Mouse (Mus musculus) heart, embryonic 11.5 days (tissue): ENCODE measurements around the gene Ddx39b. TPM values are rescaled to one million over a fixed set of nuclear protein-coding genes. Genes with fewer than 3 reads are reported as not detected.

ENCODE experiments used
- ATAC-seq: fragments of 200-750 bp; cut with Nextera tagmentation; replicated peaks from 2 replicates; pipeline ENCODE4 v1.8.0; 2017; ENCODE audit warnings: moderate library complexity; ENCODE audit not compliant: insufficient number of reproducible peaks, low FRiP score, low TSS enrichment
- H3K27ac ChIP-seq: fragments of 300-500 bp; sonication (generic); 2 replicates; pipeline ENCODE4 v1.5.1; 2014; ENCODE audit warnings: mild to moderate bottlenecking, low read depth, low read length
- H3K27me3 ChIP-seq: fragments of 300-500 bp; sonication (generic); 2 replicates; pipeline ENCODE4 v1.6.1; 2014; ENCODE audit warnings: mild to moderate bottlenecking, low read length, mixed read lengths; ENCODE audit not compliant: control insufficient read depth, insufficient read depth
- H3K36me3 ChIP-seq: fragments of 300-500 bp; sonication (generic); 2 replicates; pipeline ENCODE4 v1.6.1; 2014; ENCODE audit warnings: mild to moderate bottlenecking, low read length, moderate library complexity, mixed read lengths; ENCODE audit not compliant: control insufficient read depth, insufficient read depth
- H3K4me1 ChIP-seq: fragments of 300-500 bp; sonication (generic); 2 replicates; pipeline ENCODE4 v1.6.1; 2014; ENCODE audit warnings: low read length; ENCODE audit not compliant: control insufficient read depth, insufficient read depth
- H3K4me2 ChIP-seq: fragments of 300-500 bp; sonication (generic); 2 replicates; pipeline ENCODE4 v1.6.1; 2014; ENCODE audit warnings: mild to moderate bottlenecking, moderate library complexity
- H3K4me3 ChIP-seq: fragments of 300-500 bp; sonication (generic); 2 replicates; pipeline ENCODE4 v1.5.1; 2014; ENCODE audit warnings: low read depth, low read length
- H3K9ac ChIP-seq: fragments of 300-500 bp; sonication (generic); 2 replicates; pipeline ENCODE4 v1.6.1; 2014; ENCODE audit warnings: mild to moderate bottlenecking, low read depth, low read length, moderate library complexity
- H3K9me3 ChIP-seq: fragments of 300-500 bp; sonication (generic); replicated peaks from 2 replicates; pipeline ENCODE4 v1.6.1; 2016; ENCODE audit warnings: low read length; ENCODE audit not compliant: control insufficient read depth
- WGBS: fragments of 180-500 bp; shearing (Covaris S2); extraction: QIAGEN DNeasy Blood & Tissue Kit; methylation state at CpG from one replicate; pipeline ENCODE4 v1.1.7; 2014; ENCODE audit not compliant: insufficient replicate concordance; 5-methylcytosine and 5-hydroxymethylcytosine counted together
- polyA plus RNA-seq: library from polyadenylated mRNA; unstranded; fragments of >200 nt; fragmentation: Nextera tagmentation; extraction: Ambion mirVana; gene quantifications from 2 replicates; pipeline ENCODE4 v1.2.1, GENCODE M21; 2014

The Ddx39b gene
- polyA plus RNA-seq, 1 experiment from 2014 or later, result 318 TPM

DNA sequence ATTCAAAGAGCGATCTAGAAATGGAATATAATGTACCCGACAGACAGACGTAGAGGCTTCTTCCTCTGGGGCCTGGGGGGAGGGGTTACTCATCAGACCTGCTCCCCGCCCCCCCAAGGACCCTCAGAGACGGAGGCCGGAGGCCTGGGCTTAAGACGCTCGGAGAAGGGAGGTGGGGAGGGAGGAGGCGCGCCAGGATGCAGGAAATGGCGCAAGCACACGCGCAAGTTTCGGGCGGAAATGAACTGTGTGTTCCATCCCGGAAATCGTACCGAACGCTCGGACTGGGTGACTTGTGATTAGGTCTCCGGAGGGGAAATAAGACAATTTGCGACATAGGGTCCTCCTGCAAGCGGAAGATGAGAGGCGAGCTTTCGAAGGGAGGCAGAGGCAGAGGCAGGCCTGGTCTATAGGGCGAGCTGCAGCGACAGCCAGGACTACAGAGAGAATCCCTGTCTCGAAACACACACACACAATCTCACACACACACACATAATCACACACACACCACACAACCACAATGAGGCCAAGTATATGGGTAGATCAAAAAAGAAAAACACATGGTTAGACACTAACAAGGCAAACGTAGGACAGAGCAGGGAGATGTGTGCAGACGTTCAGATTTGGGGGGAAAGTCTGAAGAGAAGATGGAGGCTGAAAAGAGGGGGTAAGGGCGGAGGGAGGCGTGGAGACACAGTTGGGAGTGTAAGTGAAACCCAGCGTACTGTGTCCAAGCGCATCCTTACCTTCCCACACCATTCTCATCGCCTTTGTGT, 5.7 kb upstream of the Ddx39b start, which contains the start of gene Nfkbil1:
TSS of gene Nfkbil1 (minus strand) at position 179 of the 776 bp plus-strand sequence.
- peak; percentile 76 for ATAC-seq
- H3K4me1 ChIP-seq, result peaks cover 21% of the 10 kb centered on the region
- H3K4me3 ChIP-seq, result peak within 1 kb of the TSS; percentile 67
- peak within 1 kb of the TSS; percentile 90 for H3K4me2 ChIP-seq
- peak within 1 kb of the TSS; percentile 96 for H3K27ac ChIP-seq
- no peaks in the 10 kb centered on the region for H3K9me3 ChIP-seq
- 0% methylated on average over 35 of the region's 35 CpGs for WGBS
- H3K9ac ChIP-seq, result peak within 1 kb of the TSS; percentile 93
- no peaks in the 10 kb centered on the region for H3K27me3 ChIP-seq
- 0 out of 2 replicates have a peak, but pooled peaks cover 1% of the 10 kb centered on the region for H3K36me3 ChIP-seq

DNA sequence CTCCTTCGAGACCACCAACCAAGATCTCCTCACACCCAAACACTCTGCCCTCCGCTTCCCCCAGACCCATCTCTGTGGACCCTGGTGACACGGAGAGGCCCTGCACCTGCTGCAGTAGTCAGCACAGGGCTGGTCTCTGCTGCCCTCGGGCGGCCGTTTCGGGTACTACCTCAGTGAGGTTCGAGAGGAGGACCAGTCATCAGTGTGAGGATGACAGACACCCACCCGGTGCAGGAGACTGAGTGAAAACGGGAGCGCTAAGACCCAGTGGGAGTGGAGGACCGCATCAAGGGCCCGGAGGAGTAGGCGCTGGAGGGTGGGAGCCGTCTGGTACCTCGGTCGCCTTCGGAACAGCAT, 5.2 kb upstream of the Ddx39b start:
- H3K9me3 ChIP-seq, result no peaks in the 10 kb centered on the region
- peak overlapping the region; percentile 96 for H3K27ac ChIP-seq
- H3K9ac ChIP-seq, result peak overlapping the region; percentile 93
- peak; percentile 61 for ATAC-seq
- under 1% methylated on average over 18 of the region's 18 CpGs for WGBS
- H3K27me3 ChIP-seq, result no peaks in the 10 kb centered on the region
- H3K4me2 ChIP-seq, result peak overlapping the region; percentile 90
- H3K36me3 ChIP-seq, result no peaks in the 10 kb centered on the region
- peaks cover 23% of the 10 kb centered on the region for H3K4me1 ChIP-seq
- H3K4me3 ChIP-seq, result peak overlapping the region; percentile 67

DNA sequence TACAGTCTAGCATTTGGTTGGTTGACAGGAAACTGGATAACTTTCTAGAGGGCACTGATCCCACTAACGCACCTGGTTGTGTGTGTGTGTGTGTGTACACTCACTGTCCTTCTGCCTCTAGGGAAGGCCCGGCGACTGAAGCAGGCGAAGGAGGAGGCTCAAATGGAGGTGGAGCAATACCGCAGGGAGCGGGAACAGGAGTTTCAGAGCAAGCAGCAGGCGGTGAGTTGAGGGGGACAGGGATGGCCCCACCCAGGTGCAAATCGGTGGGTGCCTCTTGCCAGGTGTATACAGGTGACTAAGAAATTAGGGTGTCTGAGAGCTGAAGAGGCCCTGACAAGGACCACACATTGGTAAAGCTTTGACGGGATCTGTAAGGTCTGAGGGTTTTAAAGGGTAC, 4.5 kb upstream of the Ddx39b start:
- no peaks in the 10 kb centered on the region for H3K9me3 ChIP-seq
- H3K27ac ChIP-seq, result no peak overlapping the region
- 69% methylated on average over 9 of the region's 9 CpGs for WGBS
- H3K4me2 ChIP-seq, result no peak overlapping the region; the same call in 1 of the 2 replicates
- H3K36me3 ChIP-seq, result no peaks in the 10 kb centered on the region
- no peak for ATAC-seq
- H3K4me1 ChIP-seq, result peaks cover 23% of the 10 kb centered on the region
- no peak overlapping the region for H3K4me3 ChIP-seq
- no peaks in the 10 kb centered on the region for H3K27me3 ChIP-seq
- H3K9ac ChIP-seq, result no peak overlapping the region

DNA sequence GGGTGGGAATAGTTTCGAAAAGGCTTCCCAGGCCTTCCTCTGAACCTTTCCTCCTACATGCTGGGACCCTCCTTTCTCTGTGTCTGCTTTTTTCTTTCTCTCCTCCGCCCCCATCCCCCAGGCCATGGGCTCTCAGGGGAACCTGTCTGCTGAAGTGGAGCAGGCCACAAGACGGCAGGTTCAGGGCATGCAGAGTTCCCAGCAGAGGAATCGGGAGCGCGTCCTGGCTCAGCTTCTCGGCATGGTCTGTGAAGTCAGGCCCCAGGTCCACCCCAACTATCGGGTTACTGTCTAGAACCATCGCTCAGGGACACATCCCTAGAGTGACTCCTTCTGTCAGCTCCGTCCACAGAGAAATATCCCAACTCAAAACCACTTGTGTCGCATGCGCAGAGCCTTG, 4.0 kb upstream of the Ddx39b start:
- Histone ChIP-seq H3K9me3 (no peaks in the 10 kb centered on the region), H3K27ac (no peak overlapping the region), H3K4me3 (no peak overlapping the region), H3K4me1 (peaks cover 23% of the 10 kb centered on the region), H3K9ac (no peak overlapping the region), H3K36me3 (no peaks in the 10 kb centered on the region), H3K4me2 (no peak overlapping the region), H3K27me3 (no peaks in the 10 kb centered on the region)
- ATAC-seq, result no peak
- 78% methylated on average over 12 of the region's 12 CpGs for WGBS

- Histone ChIP-seq H3K4me3 (no peak overlapping the region), H3K27ac (no peak overlapping the region), H3K9ac (no peak overlapping the region), H3K4me2 (no peak overlapping the region), H3K27me3 (no peaks in the 10 kb centered on the region), H3K36me3 (peaks cover 12% of the 10 kb centered on the region), H3K4me1 (peaks cover 27% of the 10 kb centered on the region), H3K9me3 (no peaks in the 10 kb centered on the region)
- 76% methylated on average over 5 of the region's 5 CpGs for WGBS
- no peak for ATAC-seq
Measured at GRCm38 (mm10) chr17:35239700-35240099, 1.8 kb upstream of the Ddx39b start.

DNA sequence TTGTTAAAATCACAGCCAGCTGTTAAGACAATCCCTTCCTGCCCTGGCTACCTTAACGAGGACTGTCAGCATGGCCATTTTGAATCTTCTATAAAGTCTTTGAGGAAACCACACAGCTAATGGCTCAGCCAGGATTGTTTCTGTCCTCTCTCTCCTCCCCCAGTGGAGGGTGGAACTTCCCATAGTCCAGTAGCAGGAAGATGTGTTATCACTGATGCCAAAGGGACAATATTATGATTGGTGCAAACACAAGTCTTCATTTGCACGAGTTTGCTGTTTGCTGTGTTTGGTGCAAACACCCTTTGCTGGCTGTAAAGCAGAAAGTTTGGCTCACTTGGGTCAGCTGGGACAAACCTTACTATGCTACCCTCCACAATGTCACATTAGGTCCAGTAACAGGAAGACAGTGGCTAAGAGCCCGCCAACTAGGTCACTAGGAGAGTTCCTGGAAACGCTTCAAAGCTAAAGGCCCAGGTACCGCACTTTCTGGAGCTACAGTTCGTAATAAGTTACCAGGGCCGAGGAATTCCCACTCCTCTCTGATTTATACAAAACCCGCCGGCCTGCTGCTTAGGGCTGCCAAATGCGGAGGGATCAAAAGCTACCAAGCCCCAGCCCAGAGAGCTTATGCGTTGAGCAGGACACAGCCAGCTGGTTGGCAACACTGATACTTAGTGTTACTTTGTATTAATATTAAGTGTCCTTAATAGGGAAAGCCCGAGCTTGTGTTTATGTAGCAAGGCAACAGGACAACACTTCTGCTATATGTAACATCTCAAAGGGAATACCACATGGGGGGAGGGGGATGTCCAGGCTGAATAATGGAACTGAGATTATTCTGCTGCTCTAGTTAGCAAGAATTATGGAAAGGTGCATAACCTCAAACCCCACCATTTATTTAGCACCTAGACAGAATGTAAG, 902 bp upstream of the Ddx39b start:
- Histone ChIP-seq H3K4me2 (peak overlapping the region; percentile 96), H3K4me1 (peaks cover 34% of the 10 kb centered on the region)
- ATAC-seq, result no peak

GRCm38 (mm10) chr17:35242015-35242941, 732 bp downstream of the Ddx39b start:
- no peaks in the 10 kb centered on the region for H3K27me3 ChIP-seq
- H3K9ac ChIP-seq, result peak overlapping the region; percentile 94
- ATAC-seq, result peak; percentile 60
- peaks cover 34% of the 10 kb centered on the region for H3K4me1 ChIP-seq
- peak overlapping the region; percentile 99 for H3K27ac ChIP-seq
- no peaks in the 10 kb centered on the region for H3K9me3 ChIP-seq
- peak overlapping the region; percentile 70 for H3K4me3 ChIP-seq
- under 1% methylated on average over 55 of the region's 55 CpGs for WGBS
- peaks cover 37% of the 10 kb centered on the region for H3K36me3 ChIP-seq
- peak overlapping the region; percentile 96 for H3K4me2 ChIP-seq

More for the DNA sequence above, 902 bp upstream of the Ddx39b start:
- 28% methylated on average over 12 of the region's 12 CpGs for WGBS
- no peaks in the 10 kb centered on the region for H3K27me3 ChIP-seq
- no peaks in the 10 kb centered on the region for H3K9me3 ChIP-seq
- peak overlapping the region; percentile 94 for H3K9ac ChIP-seq
- peak overlapping the region; percentile 70 for H3K4me3 ChIP-seq
- peak overlapping the region; percentile 99 for H3K27ac ChIP-seq
- peaks cover 20% of the 10 kb centered on the region for H3K36me3 ChIP-seq

DNA sequence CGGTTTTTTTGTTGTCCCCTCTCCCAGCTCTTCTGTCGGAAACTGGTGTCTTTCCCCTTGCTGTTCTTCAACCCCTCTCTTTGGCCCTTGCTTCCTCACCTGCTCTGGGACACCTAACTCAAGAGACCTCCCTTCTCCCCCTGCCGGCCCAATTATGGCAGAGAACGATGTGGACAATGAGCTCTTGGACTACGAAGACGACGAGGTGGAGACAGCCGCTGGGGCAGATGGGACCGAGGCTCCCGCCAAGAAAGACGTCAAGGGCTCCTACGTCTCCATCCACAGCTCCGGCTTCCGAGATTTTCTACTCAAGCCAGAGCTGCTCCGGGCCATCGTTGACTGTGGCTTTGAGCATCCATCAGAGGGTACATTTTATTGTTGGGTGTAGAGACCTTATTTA, 1.5 kb downstream of the Ddx39b start:
- peaks cover 42% of the 10 kb centered on the region for H3K36me3 ChIP-seq
- H3K9me3 ChIP-seq, result no peaks in the 10 kb centered on the region

More for the DNA sequence above, 1.5 kb downstream of the Ddx39b start:
- Histone ChIP-seq H3K9ac (peak overlapping the region; percentile 94), H3K27me3 (no peaks in the 10 kb centered on the region), H3K4me1 (peaks cover 34% of the 10 kb centered on the region), H3K4me3 (peak overlapping the region; percentile 70), H3K4me2 (peak overlapping the region; percentile 96), H3K27ac (peak overlapping the region; percentile 99)
- no peak for ATAC-seq
- 7% methylated on average over 16 of the region's 16 CpGs for WGBS
